Mouse (Mus musculus) kidney, postnatal 25 days (tissue): ENCODE results near the gene Fndc4.

Experiments used
- DNase-seq, 2 experiments: peaks; one replicate each; pipeline ENCODE4 v3.0.0; 2021; ENCODE audit warnings: mixed read lengths in 2 of 2

Fndc4 gene

GRCm38 (mm10) chr5:31255971-31256370 is 39.9 kb downstream of the Fndc4 start:
- DNase-seq = no peak

- DNase-seq = no peak
Observed at GRCm38 (mm10) chr5:31255381-31255780, 40.5 kb downstream of the Fndc4 start.

GRCm38 (mm10) chr5:31254901-31255300 is 41.0 kb downstream of the Fndc4 start:
- DNase-seq = no peak

- DNase-seq = peak; percentile 49 to 76
Observed at GRCm38 (mm10) chr5:31254452-31254851, 41.4 kb downstream of the Fndc4 start.

- peak in 1 of 2 experiments; percentile 46 for DNase-seq
Observed at GRCm38 (mm10) chr5:31253806-31254205, 42.1 kb downstream of the Fndc4 start.

- DNase-seq = no peak
Observed at GRCm38 (mm10) chr5:31252795-31253545, 42.9 kb downstream of the Fndc4 start.

GRCm38 (mm10) chr5:31252151-31252550 is 43.7 kb downstream of the Fndc4 start:
- DNase-seq = peak in 1 of 2 experiments; percentile 36

GRCm38 (mm10) chr5:31251541-31252101 is 44.3 kb downstream of the Fndc4 start, which contains the start of gene Krtcap3:
Gene Krtcap3 (plus strand): TSS chr5:31251691.
- peak; percentile 73 to 89 for DNase-seq

GRCm38 (mm10) chr5:31250716-31251115 is 45.2 kb downstream of the Fndc4 start:
- no peak for DNase-seq
